Mouse (Mus musculus) embryonic facial prominence, embryonic 12.5 days (tissue): ENCODE measurements at regions not wholly inside any gene's neighbourhood (a gene's known extent, or its start where the extent isn't known, plus 50 kb on each side); places are given as distances from the start of the nearest gene placed in this dataset.

Source experiments
- ATAC-seq: fragments of 200-750 bp; cut with Nextera tagmentation; 2 replicates; pipeline ENCODE4 v1.8.0; 2017; ENCODE audit not compliant: insufficient number of reproducible peaks, insufficient read depth, low FRiP score, low TSS enrichment
- H3K27ac ChIP-seq: fragments of 300-500 bp; sonication (generic); 2 replicates; pipeline ENCODE4 v1.5.1; 2016; ENCODE audit warnings: mild to moderate bottlenecking
- H3K27me3 ChIP-seq: fragments of 300-500 bp; sonication (generic); 2 replicates; pipeline ENCODE4 v1.6.1; 2016; ENCODE audit warnings: mild to moderate bottlenecking, moderate library complexity
- H3K36me3 ChIP-seq: fragments of 300-500 bp; sonication (generic); 2 replicates; pipeline ENCODE4 v1.6.1; 2016; ENCODE audit warnings: mild to moderate bottlenecking
- H3K4me1 ChIP-seq: fragments of 300-500 bp; sonication (generic); 2 replicates; pipeline ENCODE4 v1.6.1; 2016
- H3K4me2 ChIP-seq: fragments of 300-500 bp; sonication (generic); replicated peaks from 2 replicates; pipeline ENCODE4 v1.6.1; 2016; ENCODE audit warnings: mild to moderate bottlenecking, moderate library complexity
- H3K4me3 ChIP-seq: fragments of 300-500 bp; sonication (generic); 2 replicates; pipeline ENCODE4 v1.5.1; 2016; ENCODE audit warnings: mild to moderate bottlenecking
- H3K9ac ChIP-seq: fragments of 300-500 bp; sonication (generic); 2 replicates; pipeline ENCODE4 v1.6.1; 2016; ENCODE audit warnings: mild to moderate bottlenecking, moderate library complexity
- H3K9me3 ChIP-seq: fragments of 300-500 bp; sonication (generic); 2 replicates; pipeline ENCODE4 v1.6.1; 2016; ENCODE audit warnings: mild to moderate bottlenecking, moderate library complexity
- WGBS: fragments of 180-500 bp; shearing (Covaris S2); methylation state at CpG from one replicate; pipeline ENCODE4 v1.1.7; 2016; 5-methylcytosine and 5-hydroxymethylcytosine counted together

DNA sequence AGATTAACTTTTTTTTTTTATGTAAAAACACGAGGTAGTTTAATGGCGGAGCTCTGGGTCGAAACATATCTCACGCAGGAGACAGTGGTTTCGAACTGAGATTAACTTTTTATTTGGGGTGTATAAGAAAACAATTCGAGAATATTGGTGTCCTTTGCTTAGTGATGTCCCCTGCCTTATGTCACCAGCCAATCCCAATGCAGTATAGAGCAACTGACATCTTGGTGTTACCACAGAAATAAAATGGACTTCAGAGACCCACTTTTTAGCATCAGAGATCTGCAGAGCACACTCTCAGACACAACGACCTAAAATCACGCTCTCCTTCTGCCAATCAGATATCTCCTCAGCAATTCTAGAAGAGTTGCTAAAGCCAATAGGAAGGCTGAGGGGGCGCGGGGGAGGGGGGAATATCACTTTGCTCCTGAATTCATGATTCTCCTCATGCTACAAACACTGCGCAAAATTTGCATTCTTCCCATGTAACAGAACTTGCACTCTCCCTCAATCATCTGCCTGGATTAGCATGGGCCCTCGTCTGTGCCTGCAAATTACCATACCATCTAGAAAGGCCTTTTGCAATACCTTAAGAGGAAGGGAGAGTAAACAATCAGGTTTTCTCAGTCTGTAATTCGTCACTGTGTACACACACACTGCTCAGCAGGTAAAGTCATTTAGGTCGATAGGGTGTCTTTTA is 128.7 kb upstream of the Sox2 start:
- Histone ChIP-seq H3K4me2 (no peak overlapping the region), H3K4me1 (no peaks in the 10 kb centered on the region), H3K4me3 (no peak overlapping the region), H3K9me3 (peaks cover 8% of the 10 kb centered on the region; the same call in 1 of the 2 replicates), H3K36me3 (no peaks in the 10 kb centered on the region), H3K27ac (no peak overlapping the region), H3K27me3 (no peaks in the 10 kb centered on the region), H3K9ac (no peak overlapping the region)
- WGBS: 84% methylated on average over 14 of the region's 14 CpGs
- no peak for ATAC-seq

DNA sequence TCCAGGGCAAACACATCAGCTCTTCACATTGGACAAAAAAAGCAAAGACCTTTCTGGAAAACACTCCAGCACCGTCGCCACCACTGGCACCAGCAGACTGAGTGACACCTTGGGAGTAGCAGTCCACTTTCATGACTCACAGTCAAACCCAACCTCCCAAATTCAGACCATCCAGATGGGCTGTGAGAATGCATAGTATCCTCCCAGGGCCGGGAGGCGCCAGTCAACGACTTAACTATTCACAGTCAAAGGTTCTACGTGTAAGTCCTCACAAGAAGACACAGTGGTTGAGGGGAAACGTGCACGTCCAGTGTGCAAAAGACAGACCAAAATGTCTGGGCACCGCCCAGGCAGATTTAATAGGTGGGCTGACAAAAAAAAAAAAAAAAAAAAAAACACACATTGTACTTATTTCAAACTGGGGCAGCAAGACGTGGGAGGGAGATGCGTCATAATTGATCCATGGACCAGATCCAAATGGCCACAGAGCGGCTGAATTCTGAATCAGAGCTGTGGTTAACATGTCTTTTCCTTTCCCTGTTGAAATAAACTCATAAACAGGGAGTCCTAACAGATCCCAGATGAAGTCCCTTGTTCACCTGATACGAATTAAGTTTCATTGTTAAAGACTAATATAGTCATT is 137.6 kb upstream of the Sox2 start:
- Histone ChIP-seq H3K4me3 (no peak overlapping the region), H3K27me3 (no peaks in the 10 kb centered on the region), H3K4me1 (no peaks in the 10 kb centered on the region), H3K9me3 (0 out of 2 replicates have a peak, but pooled peaks cover 4% of the 10 kb centered on the region), H3K4me2 (no peak overlapping the region), H3K27ac (no peak overlapping the region), H3K36me3 (no peaks in the 10 kb centered on the region), H3K9ac (no peak overlapping the region)
- ATAC-seq: no peak
- WGBS: 83% methylated on average over 13 of the region's 13 CpGs

DNA sequence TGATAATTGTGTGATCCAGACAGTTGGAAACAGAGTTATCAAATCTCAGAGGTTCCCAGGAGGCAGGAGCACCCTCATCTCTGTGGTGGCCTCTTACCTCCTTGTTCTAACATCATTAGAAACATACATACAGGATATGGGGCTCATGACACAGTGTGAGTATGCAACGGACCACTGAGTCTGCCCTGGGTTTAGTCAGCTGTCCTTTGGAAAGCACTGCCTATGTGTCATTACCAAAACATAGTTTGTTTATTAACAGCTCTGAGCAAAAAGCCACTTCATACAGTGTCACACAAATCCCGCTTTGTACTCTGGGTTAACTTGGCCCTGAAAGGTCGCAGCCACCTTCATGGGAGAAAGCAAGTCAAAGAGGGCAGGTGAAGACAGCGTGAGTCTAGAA is 139.5 kb upstream of the Sox2 start:
- no peak for ATAC-seq
- Histone ChIP-seq H3K9ac (no peak overlapping the region), H3K36me3 (no peaks in the 10 kb centered on the region), H3K9me3 (0 out of 2 replicates have a peak, but pooled peaks cover 4% of the 10 kb centered on the region), H3K4me2 (no peak overlapping the region), H3K27me3 (no peaks in the 10 kb centered on the region), H3K4me3 (no peak overlapping the region), H3K4me1 (no peaks in the 10 kb centered on the region), H3K27ac (no peak overlapping the region)
- WGBS: 65% methylated on average over 4 of the region's 4 CpGs

DNA sequence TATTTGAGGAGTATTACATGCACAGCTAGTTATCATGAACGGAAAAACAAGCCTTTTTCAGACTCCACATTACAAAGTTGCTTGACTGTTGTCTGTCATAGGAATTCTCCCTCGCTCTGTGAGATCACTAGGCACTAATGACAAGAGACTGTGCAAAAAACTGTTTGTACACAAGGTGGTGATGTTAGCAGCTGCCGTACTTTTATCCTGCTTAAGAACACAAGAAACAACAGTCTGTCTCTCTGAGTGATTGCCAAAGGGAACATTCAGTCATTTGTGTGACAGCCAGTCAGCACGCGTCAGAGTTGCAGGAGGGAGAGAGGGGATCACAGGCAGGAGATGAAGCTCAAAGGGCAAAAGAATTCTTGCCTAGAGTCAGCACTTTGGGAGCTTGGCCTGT is 141.0 kb upstream of the Sox2 start:
- Histone ChIP-seq H3K27ac (no peak overlapping the region), H3K27me3 (no peaks in the 10 kb centered on the region), H3K4me2 (no peak overlapping the region), H3K4me1 (no peaks in the 10 kb centered on the region), H3K36me3 (no peaks in the 10 kb centered on the region), H3K9me3 (no peaks in the 10 kb centered on the region), H3K4me3 (no peak overlapping the region), H3K9ac (no peak overlapping the region)
- ATAC-seq: no peak
- 42% methylated on average over 5 of the region's 5 CpGs for WGBS

DNA sequence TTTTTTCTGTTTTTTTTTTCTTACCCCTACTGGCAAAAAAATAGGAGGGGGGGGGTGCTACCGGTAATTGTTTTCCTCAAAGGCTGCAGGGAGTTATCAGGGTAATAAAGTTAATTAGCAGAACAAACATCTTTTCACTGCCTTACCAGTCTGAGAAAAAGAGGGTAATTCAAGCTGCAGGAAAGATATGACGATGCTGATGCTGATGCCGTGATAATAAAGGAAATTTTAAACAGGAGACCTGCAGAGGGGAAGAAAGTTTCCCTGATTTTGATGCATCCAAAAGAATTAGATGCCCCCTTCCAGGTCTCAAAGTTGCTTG is 145.7 kb upstream of the Sox2 start:
- WGBS: 8% methylated on average over 3 of the region's 3 CpGs

DNA sequence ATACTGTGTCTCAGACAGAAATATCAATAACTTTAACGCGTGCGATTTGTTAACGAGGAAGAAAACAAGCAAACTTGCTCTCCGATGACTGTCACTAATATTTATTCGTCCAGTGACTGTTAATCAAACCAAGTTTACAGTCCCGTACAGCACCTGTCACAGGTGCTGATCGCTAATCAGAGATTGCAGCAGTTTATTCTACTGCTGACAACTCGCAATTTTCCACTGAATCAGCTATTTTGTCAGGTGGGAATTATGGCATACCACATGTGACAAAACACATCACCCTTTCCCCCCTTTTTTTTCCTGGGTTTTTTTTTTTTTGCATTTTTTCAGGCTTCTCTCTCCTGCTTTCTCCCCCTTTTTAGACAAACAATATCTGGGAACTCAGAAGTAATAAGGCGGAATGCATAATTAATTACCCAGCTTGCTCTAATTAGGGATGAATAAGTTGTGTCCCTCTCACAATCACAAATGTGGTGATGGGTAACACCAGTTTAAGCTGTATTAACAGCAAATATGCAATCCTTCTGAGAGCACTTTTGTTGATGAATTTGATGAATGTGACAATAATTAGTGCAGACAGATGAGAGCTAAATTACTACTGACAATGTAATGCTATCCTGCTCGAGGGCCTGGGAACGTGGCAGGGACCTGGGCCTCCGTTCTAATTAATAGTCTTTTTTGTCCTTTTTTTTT is 146.2 kb upstream of the Sox2 start:
- no peak overlapping the region for H3K27ac ChIP-seq
- H3K9ac ChIP-seq: no peak overlapping the region
- 48% methylated on average over 13 of the region's 13 CpGs for WGBS
- no peak overlapping the region for H3K4me2 ChIP-seq
- no peaks in the 10 kb centered on the region for H3K4me1 ChIP-seq
- H3K4me3 ChIP-seq: no peak overlapping the region
- H3K9me3 ChIP-seq: no peaks in the 10 kb centered on the region
- ATAC-seq: no peak
- H3K27me3 ChIP-seq: no peaks in the 10 kb centered on the region
- no peaks in the 10 kb centered on the region for H3K36me3 ChIP-seq

More for the DNA sequence above, 145.7 kb upstream of the Sox2 start:
- Histone ChIP-seq H3K9me3 (no peaks in the 10 kb centered on the region), H3K9ac (no peak overlapping the region), H3K4me3 (no peak overlapping the region), H3K4me2 (no peak overlapping the region), H3K36me3 (no peaks in the 10 kb centered on the region), H3K4me1 (no peaks in the 10 kb centered on the region), H3K27ac (no peak overlapping the region), H3K27me3 (no peaks in the 10 kb centered on the region)
- no peak for ATAC-seq

DNA sequence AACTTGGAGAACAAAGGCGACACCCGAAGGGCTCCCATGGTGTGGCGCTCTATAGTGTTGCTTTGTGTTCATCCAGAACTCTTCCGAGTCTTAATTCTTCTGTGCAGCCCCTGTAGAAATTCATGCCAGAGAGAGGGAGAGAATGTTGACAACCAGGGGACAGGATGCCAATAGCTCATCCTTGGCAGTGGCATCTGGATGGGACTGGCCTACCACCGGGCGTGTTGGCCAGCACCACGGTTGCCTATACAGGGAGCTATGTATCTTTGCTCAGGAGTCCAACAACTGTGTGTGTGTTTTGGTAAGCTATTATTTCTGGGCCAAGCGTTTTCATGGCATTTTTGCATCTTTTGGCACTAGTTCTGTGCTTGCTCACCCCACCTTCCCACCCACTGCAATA is 153.4 kb upstream of the Sox2 start:
- Histone ChIP-seq H3K27me3 (no peaks in the 10 kb centered on the region), H3K4me3 (no peak overlapping the region), H3K4me1 (no peaks in the 10 kb centered on the region), H3K9ac (no peak overlapping the region), H3K27ac (no peak overlapping the region), H3K36me3 (no peaks in the 10 kb centered on the region), H3K9me3 (no peaks in the 10 kb centered on the region), H3K4me2 (no peak overlapping the region)
- ATAC-seq: no peak
- WGBS: 91% methylated on average over 8 of the region's 8 CpGs

DNA sequence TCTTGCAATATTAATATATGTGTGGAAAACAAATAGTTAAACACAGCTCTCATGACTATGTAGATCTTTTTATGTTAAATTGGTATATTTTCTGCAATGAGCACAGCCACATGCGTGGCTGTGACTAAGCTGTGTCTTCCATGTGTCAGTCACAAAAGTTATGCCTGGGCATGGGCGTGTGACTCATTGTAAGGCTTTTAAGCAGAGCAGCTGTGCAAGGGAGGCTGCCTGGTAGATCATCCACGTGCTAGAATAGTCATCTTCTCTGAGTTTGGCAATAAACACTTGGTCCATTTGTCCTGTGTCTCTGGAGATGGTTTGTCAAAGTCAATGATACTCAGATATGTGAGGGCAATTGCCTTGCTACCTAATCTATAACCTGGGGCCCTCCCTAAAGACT is 154.6 kb upstream of the Sox2 start:
- no peak overlapping the region for H3K27ac ChIP-seq
- no peak overlapping the region for H3K4me2 ChIP-seq
- no peak overlapping the region for H3K4me3 ChIP-seq
- WGBS: 66% methylated on average over 3 of the region's 3 CpGs
- H3K9me3 ChIP-seq: no peaks in the 10 kb centered on the region
- H3K27me3 ChIP-seq: no peaks in the 10 kb centered on the region
- H3K36me3 ChIP-seq: no peaks in the 10 kb centered on the region
- no peaks in the 10 kb centered on the region for H3K4me1 ChIP-seq
- ATAC-seq: no peak
- H3K9ac ChIP-seq: no peak overlapping the region

DNA sequence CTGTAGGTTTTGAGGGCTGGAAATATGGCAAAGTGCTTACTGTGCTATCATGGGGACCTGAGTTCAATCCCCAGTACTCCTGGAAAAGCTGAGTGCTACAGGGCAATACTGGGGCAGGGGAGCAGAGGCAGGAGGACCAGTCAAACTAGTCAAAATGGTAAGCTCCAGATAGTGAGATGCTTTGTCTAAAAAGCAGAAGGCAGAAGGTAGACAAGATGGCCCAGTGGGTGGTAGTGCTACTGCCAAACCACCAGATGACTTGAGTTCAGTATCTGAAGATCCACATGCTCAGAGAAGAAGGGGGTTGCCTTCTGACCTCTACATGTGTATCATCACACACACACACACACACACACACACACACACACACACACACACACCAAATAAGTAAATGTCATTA is 156.3 kb upstream of the Sox2 start:
- no peaks in the 10 kb centered on the region for H3K27me3 ChIP-seq
- H3K9me3 ChIP-seq: no peaks in the 10 kb centered on the region
- H3K36me3 ChIP-seq: no peaks in the 10 kb centered on the region
- H3K9ac ChIP-seq: no peak overlapping the region
- H3K4me3 ChIP-seq: no peak overlapping the region
- H3K4me1 ChIP-seq: no peaks in the 10 kb centered on the region
- no peak overlapping the region for H3K27ac ChIP-seq
- ATAC-seq: no peak
- H3K4me2 ChIP-seq: no peak overlapping the region

DNA sequence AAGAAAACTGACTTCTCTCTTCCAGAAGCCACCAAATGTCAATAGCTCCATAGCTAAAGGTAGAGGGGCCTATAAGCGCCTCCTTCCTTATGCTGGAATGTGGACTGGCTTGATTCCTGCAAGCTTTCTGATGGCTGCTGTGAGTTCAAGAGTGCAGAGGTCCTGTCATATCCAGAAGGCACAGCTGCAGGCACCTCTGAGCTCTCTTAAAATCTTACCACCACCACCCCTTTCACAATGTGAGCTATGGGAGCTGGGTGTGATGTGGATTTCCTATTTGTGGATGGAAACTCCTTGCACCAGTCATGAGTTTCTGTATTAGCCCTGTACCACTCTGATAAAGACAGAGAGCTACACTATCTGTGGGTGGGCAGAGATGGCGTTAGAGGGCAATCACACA is 161.2 kb upstream of the Sox2 start:
- 90% methylated on average over 2 of the region's 2 CpGs for WGBS

DNA sequence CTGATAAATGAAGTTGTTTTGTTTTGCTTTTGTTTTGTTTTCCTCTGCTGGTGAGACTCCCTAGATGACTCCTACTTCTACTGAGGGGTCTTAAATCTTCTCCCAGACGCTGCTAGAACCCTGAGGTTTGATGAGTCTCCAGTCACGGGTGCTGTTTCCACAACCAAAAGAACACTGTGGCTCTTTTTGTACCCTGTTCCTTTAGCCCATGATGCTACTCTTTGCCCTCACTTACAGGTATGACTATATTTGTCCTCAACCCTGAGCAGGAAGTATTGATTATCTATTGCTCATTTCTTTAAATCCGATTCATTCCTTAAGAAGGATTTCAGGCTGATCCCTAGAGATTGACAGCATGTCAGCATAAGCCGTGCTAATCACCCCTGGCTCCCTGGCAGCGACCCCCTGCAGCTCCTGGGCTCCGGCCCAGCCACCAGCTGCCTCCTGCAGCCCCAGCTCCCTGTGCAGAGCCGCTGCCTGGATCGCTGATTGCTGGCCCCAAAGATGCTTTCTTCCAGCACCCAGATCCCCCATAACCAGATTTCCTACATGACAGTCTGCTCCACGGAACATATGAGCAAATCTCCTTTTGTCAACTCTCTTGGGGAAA is 163.7 kb upstream of the Sox2 start:
- 11% methylated on average over 9 of the region's 9 CpGs for WGBS
- Histone ChIP-seq H3K27me3 (no peaks in the 10 kb centered on the region; the same call in 1 of the 2 replicates), H3K9ac (no peak overlapping the region), H3K36me3 (no peaks in the 10 kb centered on the region), H3K4me1 (peaks cover 5% of the 10 kb centered on the region; the same call in 1 of the 2 replicates), H3K27ac (no peak overlapping the region), H3K4me3 (no peak overlapping the region), H3K9me3 (no peaks in the 10 kb centered on the region), H3K4me2 (no peak overlapping the region)
- no peak for ATAC-seq

More for the DNA sequence above, 161.2 kb upstream of the Sox2 start:
- ATAC-seq: no peak
- Histone ChIP-seq H3K36me3 (no peaks in the 10 kb centered on the region), H3K27me3 (no peaks in the 10 kb centered on the region), H3K9ac (no peak overlapping the region), H3K4me1 (peaks cover 5% of the 10 kb centered on the region; the same call in 1 of the 2 replicates), H3K27ac (no peak overlapping the region), H3K9me3 (no peaks in the 10 kb centered on the region), H3K4me3 (no peak overlapping the region), H3K4me2 (no peak overlapping the region)
